Mouse (Mus musculus) lung, adult 2 months (tissue): ENCODE results near the gene Zfp691.

Experiments used
- CTCF ChIP-seq: fragments of 200-500 bp; IDR thresholded peaks from 2 replicates; pipeline ENCODE4 v1.5.1; 2011; ENCODE audit warnings: mild to moderate bottlenecking, low read length, control low read depth; ENCODE audit not compliant: insufficient read depth
- POLR2A ChIP-seq: fragments of 200-500 bp; IDR thresholded peaks from 2 replicates; pipeline ENCODE4 v1.6.1; 2011; ENCODE audit warnings: low read depth, mild to moderate bottlenecking, control low read depth, low read length, borderline replicate concordance; ENCODE audit errors: extremely low read depth

- TF ChIP-seq CTCF (no peak), POLR2A (no peak)
These were observed 11.0 kb downstream of the Zfp691 start for GRCm38 (mm10) chr4:119162990-119163389.
